Mouse (Mus musculus): ENCODE results near the gene Rab3gap2.

Gene Rab3gap2

GRCm38 (mm10) chr1:185226889-185227288, 23.0 kb downstream of the Rab3gap2 start:
- no peak for DNase-seq (ENCODE audit: low spot score)

- DNase-seq (ENCODE audit: low spot score) = no peak
Measured at GRCm38 (mm10) chr1:185227766-185228165, 23.8 kb downstream of the Rab3gap2 start.

GRCm38 (mm10) chr1:185229406-185230201, 25.7 kb downstream of the Rab3gap2 start:
- DNase-seq (ENCODE audit: low spot score) = peak; percentile 53

- DNase-seq (ENCODE audit: low spot score) = no peak
Measured at GRCm38 (mm10) chr1:185235837-185236236, 31.9 kb downstream of the Rab3gap2 start.

- DNase-seq (ENCODE audit: low spot score) = no peak
Measured at GRCm38 (mm10) chr1:185236530-185236929, 32.6 kb downstream of the Rab3gap2 start.

- no peak for DNase-seq (ENCODE audit: low spot score)
Measured at GRCm38 (mm10) chr1:185243013-185243412, 39.1 kb downstream of the Rab3gap2 start.

- no peak for DNase-seq (ENCODE audit: low spot score)
Measured at GRCm38 (mm10) chr1:185245456-185245855, 41.5 kb downstream of the Rab3gap2 start.

GRCm38 (mm10) chr1:185247429-185248085, 43.6 kb downstream of the Rab3gap2 start:
- DNase-seq (ENCODE audit: low spot score) = peak; percentile 55

GRCm38 (mm10) chr1:185248728-185249127, 44.8 kb downstream of the Rab3gap2 start:
- no peak for DNase-seq (ENCODE audit: low spot score)

GRCm38 (mm10) chr1:185252351-185252750, 48.4 kb downstream of the Rab3gap2 start:
- DNase-seq (ENCODE audit: low spot score) = no peak

GRCm38 (mm10) chr1:185253140-185253892, 49.4 kb downstream of the Rab3gap2 start:
- no peak for DNase-seq (ENCODE audit: low spot score)

GRCm38 (mm10) chr1:185255336-185255735, 51.4 kb downstream of the Rab3gap2 start:
- DNase-seq (ENCODE audit: low spot score) = no peak

- peak; percentile 76 for DNase-seq (ENCODE audit: low spot score)
Measured at GRCm38 (mm10) chr1:185256753-185257152, 52.8 kb downstream of the Rab3gap2 start.

- DNase-seq (ENCODE audit: low spot score) = no peak
Measured at GRCm38 (mm10) chr1:185262565-185262964, 58.6 kb downstream of the Rab3gap2 start.

GRCm38 (mm10) chr1:185268675-185269074, 64.8 kb downstream of the Rab3gap2 start:
- no peak for DNase-seq (ENCODE audit: low spot score)

GRCm38 (mm10) chr1:185270403-185271097, 66.6 kb downstream of the Rab3gap2 start:
- DNase-seq (ENCODE audit: low spot score) = no peak

GRCm38 (mm10) chr1:185271373-185271772, 67.5 kb downstream of the Rab3gap2 start:
- no peak for DNase-seq (ENCODE audit: low spot score)

GRCm38 (mm10) chr1:185274819-185275545, 71.1 kb downstream of the Rab3gap2 start:
- peak; percentile 32 for DNase-seq (ENCODE audit: low spot score)

- no peak for DNase-seq (ENCODE audit: low spot score)
Measured at GRCm38 (mm10) chr1:185275976-185276375, 72.1 kb downstream of the Rab3gap2 start.

GRCm38 (mm10) chr1:185277022-185277421, 73.1 kb downstream of the Rab3gap2 start:
- DNase-seq (ENCODE audit: low spot score) = no peak

GRCm38 (mm10) chr1:185279288-185279687, 75.4 kb downstream of the Rab3gap2 start:
- no peak for DNase-seq (ENCODE audit: low spot score)
